Mouse (Mus musculus) kidney, postnatal 0 days (tissue): Measurements from ENCODE around the gene Olfr979. TPM values are rescaled to one million over a fixed set of nuclear protein-coding genes. Genes with fewer than 3 reads are reported as not detected.

ENCODE experiments used
- ATAC-seq: fragments of 200-750 bp; cut with Nextera tagmentation; replicated peaks from 2 replicates; pipeline ENCODE4 v1.8.0; 2017; ENCODE audit warnings: low read depth, moderate number of reproducible peaks, moderate TSS enrichment, moderate library complexity; ENCODE audit not compliant: low FRiP score
- DNase-seq: peaks from one replicate; pipeline ENCODE4 v3.0.0-alpha.2; 2016; ENCODE audit warnings: low spot score
- H3K27ac ChIP-seq: fragments of 300-500 bp; sonication (generic); 2 replicates; pipeline ENCODE4 v1.5.1; 2014; ENCODE audit warnings: mild to moderate bottlenecking
- H3K27me3 ChIP-seq: fragments of 300-500 bp; sonication (generic); 2 replicates; pipeline ENCODE4 v1.6.1; 2014; ENCODE audit warnings: low read length, mixed read lengths; ENCODE audit not compliant: insufficient read depth
- H3K36me3 ChIP-seq: fragments of 300-500 bp; sonication (generic); 2 replicates; pipeline ENCODE4 v1.6.1; 2014; ENCODE audit warnings: low read length, mixed read lengths; ENCODE audit not compliant: insufficient read depth
- H3K4me1 ChIP-seq: fragments of 300-500 bp; sonication (generic); replicated peaks from 2 replicates; pipeline ENCODE4 v1.6.1; 2014; ENCODE audit warnings: antibody characterized with exemption, low read length, mixed read lengths; ENCODE audit not compliant: insufficient read depth
- H3K4me2 ChIP-seq: fragments of 300-500 bp; sonication (generic); 2 replicates; pipeline ENCODE4 v1.6.1; 2014; ENCODE audit warnings: mild to moderate bottlenecking, low read length, moderate library complexity, mixed read lengths
- H3K4me3 ChIP-seq: fragments of 300-500 bp; sonication (generic); replicated peaks from 2 replicates; pipeline ENCODE4 v1.5.1; 2014; ENCODE audit warnings: low read depth, low read length
- H3K9ac ChIP-seq: fragments of 300-500 bp; sonication (generic); 2 replicates; pipeline ENCODE4 v1.6.1; 2014; ENCODE audit warnings: low read depth, low read length
- H3K9me3 ChIP-seq: fragments of 300-500 bp; sonication (generic); replicated peaks from 2 replicates; pipeline ENCODE4 v1.6.1; 2016; ENCODE audit warnings: low read length, inconsistent platforms, mixed read lengths
- CTCF ChIP-seq: IDR thresholded peaks from 2 replicates; pipeline ENCODE4 v1.5.1; 2016; ENCODE audit warnings: antibody characterized with exemption, low read depth, mild to moderate bottlenecking, moderate library complexity
- WGBS: fragments of 180-500 bp; shearing (Covaris S2); extraction: QIAGEN DNeasy Blood & Tissue Kit; methylation state at CpG from one replicate; pipeline ENCODE4 v1.1.7; 2014; 5-methylcytosine and 5-hydroxymethylcytosine counted together
- polyA plus RNA-seq: library from polyadenylated mRNA; unstranded; fragments of >200 nt; fragmentation: Nextera tagmentation; extraction: Ambion mirVana; gene quantifications from 2 replicates; pipeline ENCODE4 v1.2.1, GENCODE M21; 2015

The Olfr979 gene
- polyA plus RNA-seq, 1 experiment from 2014 or later: not detected

GRCm38 (mm10) chr9:39951946-39952345, 51.3 kb downstream of the Olfr979 start, which contains the start of gene Olfr975:
Gene Olfr975 (minus strand): TSS chr9:39952046.
- Histone ChIP-seq H3K4me3 (no peak within 1 kb of the TSS), H3K27ac (no peak within 1 kb of the TSS), H3K9me3 (no peaks in the 10 kb centered on the region), H3K4me2 (no peak within 1 kb of the TSS), H3K27me3 (no peaks in the 10 kb centered on the region), H3K9ac (no peak within 1 kb of the TSS), H3K36me3 (no peaks in the 10 kb centered on the region), H3K4me1 (no peaks in the 10 kb centered on the region)
- no peak for TF ChIP-seq CTCF
- DNase-seq (no peak), ATAC-seq (no peak)
- WGBS: 53% methylated on average over 1 of the region's 1 CpGs

Other genes starting within 250 kb of the Olfr979 start
- gene Olfr968, start 220.2 kb downstream of the Olfr979 start, polyA plus RNA-seq: not detected in 2 replicates
- gene Olfr969, start 212.5 kb downstream of the Olfr979 start, polyA plus RNA-seq: not detected in 2 replicates
- gene Olfr970, start 194.6 kb downstream of the Olfr979 start, polyA plus RNA-seq: not detected in 2 replicates
- gene Olfr971, start 166.6 kb downstream of the Olfr979 start, polyA plus RNA-seq: not detected in 2 replicates
- not detected in 2 replicates for gene Olfr972, start 137.0 kb downstream of the Olfr979 start, polyA plus RNA-seq
- gene Olfr229, start 96.1 kb downstream of the Olfr979 start, polyA plus RNA-seq: not detected in 2 replicates
- not detected in 2 replicates for gene Olfr974, start 66.0 kb downstream of the Olfr979 start, polyA plus RNA-seq
- gene Olfr975, start 51.4 kb downstream of the Olfr979 start, polyA plus RNA-seq: not detected in 2 replicates
- gene Olfr976, start 42.3 kb downstream of the Olfr979 start, polyA plus RNA-seq: not detected in 2 replicates
- not detected in 2 replicates for gene Olfr978, start 11.4 kb downstream of the Olfr979 start, polyA plus RNA-seq
- gene Olfr980, start 6.1 kb upstream of the Olfr979 start, polyA plus RNA-seq: not detected in 2 replicates
- not detected in 2 replicates for gene Olfr981, start 18.0 kb upstream of the Olfr979 start, polyA plus RNA-seq
- gene Olfr982, start 70.4 kb upstream of the Olfr979 start, polyA plus RNA-seq: not detected in 2 replicates
- not detected in 2 replicates for gene Olfr983, start 90.1 kb upstream of the Olfr979 start, polyA plus RNA-seq
- not detected in 2 replicates for gene Olfr984, start 110.7 kb upstream of the Olfr979 start, polyA plus RNA-seq
- not detected in 2 replicates for gene Olfr985, start 126.7 kb upstream of the Olfr979 start, polyA plus RNA-seq
- gene Tmem225, start 144.7 kb upstream of the Olfr979 start, polyA plus RNA-seq: not detected in 2 replicates
- gene Olfr986, start 177.5 kb upstream of the Olfr979 start, polyA plus RNA-seq: 0.06 TPM in 1 of 2 replicates, not detected in the other
- 3.9 and 4.3 TPM in 2 replicates for gene Zfp202, start 188.9 kb upstream of the Olfr979 start, polyA plus RNA-seq